Mouse (Mus musculus): ENCODE measurements around the gene Nodal. TPM values are rescaled to one million over a fixed set of nuclear protein-coding genes. Genes with fewer than 3 reads are reported as not detected.

Gene Nodal
- total RNA-seq, 2 experiments from 2014 or later, result 0.23 to 0.27 TPM

- no peak for DNase-seq (ENCODE audit: low spot score in 2 of 2)
- no peak overlapping the region for H3K4me3 ChIP-seq
Measured at GRCm38 (mm10) chr10:61424500-61424899, 6.7 kb downstream of the Nodal start.

DNA sequence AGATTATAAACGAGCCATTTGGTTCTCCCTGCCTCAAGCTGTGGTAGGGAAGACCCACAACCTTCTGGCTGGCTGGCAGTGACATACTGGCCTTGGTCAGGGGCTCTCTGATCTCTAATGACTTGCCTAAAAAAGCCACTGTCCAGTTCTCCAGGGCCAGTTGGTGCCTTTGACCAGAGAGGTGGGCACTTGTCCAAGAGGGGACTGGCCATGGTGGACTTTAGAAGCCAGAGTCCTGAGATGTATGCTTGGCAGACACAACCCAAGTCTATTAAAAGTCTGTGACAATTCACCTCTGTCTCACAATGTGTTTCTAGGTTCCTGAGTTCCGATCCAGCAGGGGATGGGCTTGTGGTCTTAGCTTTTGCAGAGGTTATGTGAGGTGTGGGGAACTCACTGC is 7.3 kb downstream of the Nodal start:
- no peak for TF ChIP-seq CTCF (conservative IDR thresholded peaks at IDR 0.05)
- Histone ChIP-seq H3K27ac (no peak overlapping the region), H3K4me3 (no peak overlapping the region)
- no peak for DNase-seq (ENCODE audit: low spot score in 2 of 2)

More at GRCm38 (mm10) chr10:61424500-61424899, 6.7 kb downstream of the Nodal start:
- no peak overlapping the region for H3K27ac ChIP-seq
- TF ChIP-seq CTCF (conservative IDR thresholded peaks at IDR 0.05), result no peak

GRCm38 (mm10) chr10:61426251-61426757 is 8.5 kb downstream of the Nodal start:
- peak overlapping the region; percentile 32; the same call in 1 of the 2 replicates for H3K27ac ChIP-seq
- no peak for DNase-seq (ENCODE audit: low spot score in 2 of 2)
- TF ChIP-seq CTCF (conservative IDR thresholded peaks at IDR 0.05), result no peak
- H3K4me3 ChIP-seq, result no peak overlapping the region

- no peak for DNase-seq (ENCODE audit: low spot score in 2 of 2)
- H3K27ac ChIP-seq, result no peak overlapping the region
- TF ChIP-seq CTCF (conservative IDR thresholded peaks at IDR 0.05), result no peak
- H3K4me3 ChIP-seq, result no peak overlapping the region
Measured at GRCm38 (mm10) chr10:61427951-61428350, 10.2 kb downstream of the Nodal start.

- no peak overlapping the region for H3K27ac ChIP-seq
- no peak overlapping the region for H3K4me3 ChIP-seq
- TF ChIP-seq CTCF (conservative IDR thresholded peaks at IDR 0.05), result no peak
- no peak for DNase-seq (ENCODE audit: low spot score in 2 of 2)
Measured at GRCm38 (mm10) chr10:61428416-61428815, 10.6 kb downstream of the Nodal start.

GRCm38 (mm10) chr10:61429043-61429442 is 11.3 kb downstream of the Nodal start:
- no peak for DNase-seq (ENCODE audit: low spot score in 2 of 2)
- no peak overlapping the region for H3K4me3 ChIP-seq
- TF ChIP-seq CTCF (conservative IDR thresholded peaks at IDR 0.05), result no peak
- H3K27ac ChIP-seq, result no peak overlapping the region

GRCm38 (mm10) chr10:61431375-61431774 is 13.6 kb downstream of the Nodal start:
- H3K4me3 ChIP-seq, result no peak overlapping the region
- H3K27ac ChIP-seq, result no peak overlapping the region; the same call in 1 of the 2 replicates
- peak; percentile 54 to 74 for DNase-seq (ENCODE audit: low spot score in 2 of 2)
- no peak for TF ChIP-seq CTCF (conservative IDR thresholded peaks at IDR 0.05)

DNA sequence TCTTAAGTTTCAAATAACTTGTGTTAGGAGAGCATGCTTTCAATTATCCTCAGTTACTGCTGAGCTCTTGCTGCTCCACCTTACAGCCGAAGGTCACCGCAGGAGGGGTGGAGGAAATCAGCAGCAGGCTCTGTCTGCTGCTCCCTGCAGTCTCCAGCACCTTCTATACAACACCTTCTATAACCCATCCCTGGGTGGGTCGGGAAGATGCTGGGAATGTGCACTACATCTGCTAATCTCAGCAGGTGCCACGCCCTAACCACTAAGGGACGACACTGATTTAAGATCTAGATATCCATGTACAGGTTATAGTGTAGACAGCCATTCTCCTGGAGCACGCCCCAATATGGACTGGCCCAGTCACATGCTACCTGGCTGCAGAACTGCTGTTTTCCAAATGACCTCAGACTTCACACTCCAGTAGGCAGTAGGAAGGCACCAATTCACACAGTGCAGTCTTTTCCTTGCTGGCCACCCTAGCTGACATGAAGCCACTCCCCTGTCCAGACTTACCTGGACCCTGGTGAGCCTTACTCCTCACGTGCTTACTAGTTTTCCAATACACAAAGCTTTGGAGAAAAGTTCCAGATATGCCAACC is 22.5 kb downstream of the Nodal start:
- no peak for TF ChIP-seq CTCF (conservative IDR thresholded peaks at IDR 0.05)
- no peak overlapping the region for H3K27ac ChIP-seq
- H3K4me3 ChIP-seq, result no peak overlapping the region
- no peak for DNase-seq (ENCODE audit: low spot score in 2 of 2)

- peak overlapping the region; percentile 73 for H3K27ac ChIP-seq
- TF ChIP-seq CTCF (conservative IDR thresholded peaks at IDR 0.05), result no peak
- DNase-seq (ENCODE audit: low spot score in 2 of 2), result no peak
- H3K4me3 ChIP-seq, result no peak overlapping the region
Measured at GRCm38 (mm10) chr10:61443456-61443855, 25.7 kb downstream of the Nodal start.

- peak overlapping the region; percentile 73 for H3K27ac ChIP-seq
Measured at GRCm38 (mm10) chr10:61443876-61444275, 26.1 kb downstream of the Nodal start.

GRCm38 (mm10) chr10:61445016-61445415 is 27.2 kb downstream of the Nodal start:
- TF ChIP-seq CTCF (conservative IDR thresholded peaks at IDR 0.05), result no peak
- no peak for DNase-seq (ENCODE audit: low spot score in 2 of 2)
- Histone ChIP-seq H3K4me3 (no peak overlapping the region), H3K27ac (peak overlapping the region; percentile 73; the same call in 1 of the 2 replicates)

More at GRCm38 (mm10) chr10:61443876-61444275, 26.1 kb downstream of the Nodal start:
- DNase-seq (ENCODE audit: low spot score in 2 of 2), result no peak
- H3K4me3 ChIP-seq, result no peak overlapping the region
- no peak for TF ChIP-seq CTCF (conservative IDR thresholded peaks at IDR 0.05)

DNA sequence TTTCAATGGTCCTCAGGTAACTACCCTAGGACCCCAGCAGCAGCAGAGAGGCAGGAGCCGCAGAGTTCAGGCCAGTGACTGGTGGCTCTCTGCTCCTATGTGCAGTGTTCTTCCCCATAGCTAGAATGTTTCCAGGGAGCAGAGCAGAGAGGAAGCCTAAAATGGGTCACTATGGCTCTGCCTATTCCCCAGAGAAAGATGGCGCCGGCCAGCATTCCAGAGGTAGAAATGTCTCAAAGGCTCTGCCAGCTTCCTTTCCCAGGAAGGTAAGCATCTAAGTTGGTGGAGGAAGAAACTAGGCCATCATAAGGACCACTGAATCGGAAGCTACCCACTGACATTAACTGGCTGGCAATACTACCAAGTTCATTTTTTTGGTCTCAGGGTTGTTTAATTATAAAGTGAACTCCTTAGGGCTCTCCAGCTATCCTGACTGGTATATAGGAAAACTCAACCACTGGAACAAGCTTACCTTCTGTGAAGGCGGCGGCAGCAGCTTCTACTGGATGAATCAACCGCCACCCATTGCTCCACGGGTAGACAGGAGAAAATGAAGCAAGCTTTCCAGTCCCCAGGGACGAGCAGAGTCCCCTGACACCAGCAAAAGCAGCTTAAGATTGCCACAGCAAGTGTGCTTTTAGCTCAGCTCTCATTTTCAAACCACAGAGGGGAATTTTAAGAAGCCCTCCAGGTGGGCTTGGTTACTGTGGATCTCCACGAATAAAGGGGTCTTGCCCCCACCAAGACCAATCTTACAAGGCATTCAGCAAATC is 30.0 kb downstream of the Nodal start:
- Histone ChIP-seq H3K4me3 (no peak overlapping the region), H3K27ac (peak overlapping the region; percentile 24; the same call in 1 of the 2 replicates)
- TF ChIP-seq CTCF (conservative IDR thresholded peaks at IDR 0.05), result no peak
- no peak for DNase-seq (ENCODE audit: low spot score in 2 of 2)

GRCm38 (mm10) chr10:61448834-61449233 is 31.1 kb downstream of the Nodal start:
- no peak for DNase-seq (ENCODE audit: low spot score in 2 of 2)
- H3K4me3 ChIP-seq, result no peak overlapping the region
- TF ChIP-seq CTCF (conservative IDR thresholded peaks at IDR 0.05), result no peak
- H3K27ac ChIP-seq, result no peak overlapping the region
